Mouse (Mus musculus): ENCODE measurements around the gene Pde11a. TPM values are rescaled to one million over a fixed set of nuclear protein-coding genes. Genes with fewer than 3 reads are reported as not detected.

The Pde11a gene
- polyA plus RNA-seq, 1 experiment from 2014 or later = 0.89 TPM

DNA sequence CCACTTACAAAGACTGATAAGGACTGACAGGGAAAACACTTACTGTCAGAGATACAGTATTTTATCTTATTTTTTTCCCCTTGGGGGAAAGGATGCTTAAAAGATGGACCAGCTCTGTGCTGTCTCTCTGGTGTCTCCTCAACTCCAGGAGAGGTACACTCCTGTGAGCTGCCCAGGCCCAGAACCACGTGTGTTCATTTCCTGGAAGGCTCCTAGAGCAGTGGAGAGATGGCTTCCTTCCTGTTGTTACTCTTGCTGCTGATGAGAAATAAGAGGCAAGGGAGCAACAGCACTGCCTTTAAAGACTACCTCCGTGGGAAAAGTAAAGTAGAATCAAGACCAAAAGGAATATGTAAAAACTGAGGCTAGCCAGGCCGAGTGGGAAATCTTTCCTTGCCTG lies 205.6 kb downstream of the Pde11a start:
- H3K27me3 ChIP-seq (ENCODE audit: insufficient read depth, low read length) = no peaks in the 10 kb centered on the region
- H3K4me2 ChIP-seq (ENCODE audit: low read length) = no peak overlapping the region
- 54% methylated on average over 3 of the region's 3 CpGs for WGBS
- no peak overlapping the region for H3K4me3 ChIP-seq (replicated peaks; ENCODE audit: low read depth, low read length)
- no peak overlapping the region for H3K27ac ChIP-seq
- no peak for DNase-seq (ENCODE audit: low spot score)
- H3K9ac ChIP-seq (ENCODE audit: low read depth, low read length) = no peak overlapping the region
- no peak for TF ChIP-seq CTCF (IDR thresholded peaks at IDR 0.05; ENCODE audit: low read depth)
- no peak for ATAC-seq (replicated peaks; ENCODE audit: low FRiP score, low read depth)
- H3K4me1 ChIP-seq (replicated peaks; ENCODE audit: insufficient read depth, low read length) = no peaks in the 10 kb centered on the region
- H3K9me3 ChIP-seq (replicated peaks; ENCODE audit: low read length) = no peaks in the 10 kb centered on the region
- H3K36me3 ChIP-seq (ENCODE audit: insufficient read depth, low read length) = no peaks in the 10 kb centered on the region

- Histone ChIP-seq H3K27me3 (ENCODE audit: insufficient read depth, low read length) (no peaks in the 10 kb centered on the region), H3K4me1 (replicated peaks; ENCODE audit: insufficient read depth, low read length) (no peaks in the 10 kb centered on the region), H3K9me3 (replicated peaks; ENCODE audit: low read length) (no peaks in the 10 kb centered on the region), H3K27ac (no peak overlapping the region), H3K4me2 (ENCODE audit: low read length) (no peak overlapping the region), H3K36me3 (ENCODE audit: insufficient read depth, low read length) (no peaks in the 10 kb centered on the region), H3K9ac (ENCODE audit: low read depth, low read length) (no peak overlapping the region), H3K4me3 (replicated peaks; ENCODE audit: low read depth, low read length) (no peak overlapping the region)
- ATAC-seq (replicated peaks; ENCODE audit: low FRiP score, low read depth) (no peak), DNase-seq (ENCODE audit: low spot score) (no peak)
- no peak for TF ChIP-seq CTCF (IDR thresholded peaks at IDR 0.05; ENCODE audit: low read depth)
- WGBS = 40% methylated on average over 12 of the region's 12 CpGs
These were observed 208.5 kb downstream of the Pde11a start for GRCm38 (mm10) chr2:76129933-76130627.

DNA sequence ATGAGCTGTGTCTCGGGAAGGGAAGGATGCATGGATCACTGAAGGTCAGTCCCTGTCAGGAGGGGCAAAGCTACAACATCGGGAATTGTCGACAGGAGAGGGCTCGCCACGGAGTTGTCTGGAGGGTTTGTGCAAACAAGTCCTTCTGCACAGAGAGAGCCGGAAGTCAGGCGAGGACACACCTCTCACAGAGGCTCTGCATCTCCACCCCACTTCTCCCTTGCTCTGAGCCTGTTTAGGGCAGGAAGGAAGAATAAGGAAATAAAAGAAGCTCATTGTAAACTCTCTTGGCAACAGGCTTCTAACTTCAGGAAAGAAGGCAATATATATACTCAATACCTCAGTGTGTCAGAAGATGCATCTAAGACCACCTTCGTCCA lies 209.5 kb downstream of the Pde11a start:
- Histone ChIP-seq H3K4me3 (replicated peaks; ENCODE audit: low read depth, low read length) (no peak overlapping the region), H3K4me2 (ENCODE audit: low read length) (peak overlapping the region; percentile 33; the same call in 1 of the 2 replicates), H3K4me1 (replicated peaks; ENCODE audit: insufficient read depth, low read length) (no peaks in the 10 kb centered on the region), H3K9ac (ENCODE audit: low read depth, low read length) (no peak overlapping the region), H3K36me3 (ENCODE audit: insufficient read depth, low read length) (no peaks in the 10 kb centered on the region), H3K27me3 (ENCODE audit: insufficient read depth, low read length) (no peaks in the 10 kb centered on the region), H3K27ac (no peak overlapping the region), H3K9me3 (replicated peaks; ENCODE audit: low read length) (no peaks in the 10 kb centered on the region)
- WGBS = 24% methylated on average over 8 of the region's 8 CpGs
- DNase-seq (ENCODE audit: low spot score) (no peak), ATAC-seq (replicated peaks; ENCODE audit: low FRiP score, low read depth) (no peak)
- TF ChIP-seq CTCF (IDR thresholded peaks at IDR 0.05; ENCODE audit: low read depth) = no peak

GRCm38 (mm10) chr2:76128105-76129057 lies 210.2 kb downstream of the Pde11a start:
- no peak overlapping the region for H3K4me3 ChIP-seq (replicated peaks; ENCODE audit: low read depth, low read length)
- no peak for ATAC-seq (replicated peaks; ENCODE audit: low FRiP score, low read depth)

GRCm38 (mm10) chr2:76126651-76127050 lies 211.9 kb downstream of the Pde11a start:
- Histone ChIP-seq H3K36me3 (ENCODE audit: insufficient read depth, low read length) (no peaks in the 10 kb centered on the region), H3K4me3 (replicated peaks; ENCODE audit: low read depth, low read length) (no peak overlapping the region), H3K27me3 (ENCODE audit: insufficient read depth, low read length) (no peaks in the 10 kb centered on the region), H3K9me3 (replicated peaks; ENCODE audit: low read length) (no peaks in the 10 kb centered on the region), H3K4me1 (replicated peaks; ENCODE audit: insufficient read depth, low read length) (no peaks in the 10 kb centered on the region), H3K9ac (ENCODE audit: low read depth, low read length) (no peak overlapping the region), H3K27ac (no peak overlapping the region), H3K4me2 (ENCODE audit: low read length) (no peak overlapping the region)
- ATAC-seq (replicated peaks; ENCODE audit: low FRiP score, low read depth) (no peak), DNase-seq (ENCODE audit: low spot score) (no peak)
- 88% methylated on average over 6 of the region's 6 CpGs for WGBS
- no peak for TF ChIP-seq CTCF (IDR thresholded peaks at IDR 0.05; ENCODE audit: low read depth)

More at GRCm38 (mm10) chr2:76128105-76129057, 210.2 kb downstream of the Pde11a start:
- peak; percentile 71 for TF ChIP-seq CTCF (IDR thresholded peaks at IDR 0.05; ENCODE audit: low read depth)
- Histone ChIP-seq H3K27me3 (ENCODE audit: insufficient read depth, low read length) (no peaks in the 10 kb centered on the region), H3K36me3 (ENCODE audit: insufficient read depth, low read length) (no peaks in the 10 kb centered on the region), H3K4me2 (ENCODE audit: low read length) (peak overlapping the region; percentile 33; the same call in 1 of the 2 replicates), H3K9me3 (replicated peaks; ENCODE audit: low read length) (no peaks in the 10 kb centered on the region), H3K27ac (no peak overlapping the region), H3K4me1 (replicated peaks; ENCODE audit: insufficient read depth, low read length) (no peaks in the 10 kb centered on the region), H3K9ac (ENCODE audit: low read depth, low read length) (no peak overlapping the region)
- peak; percentile 80 for DNase-seq (ENCODE audit: low spot score)
- 35% methylated on average over 9 of the region's 9 CpGs for WGBS

DNA sequence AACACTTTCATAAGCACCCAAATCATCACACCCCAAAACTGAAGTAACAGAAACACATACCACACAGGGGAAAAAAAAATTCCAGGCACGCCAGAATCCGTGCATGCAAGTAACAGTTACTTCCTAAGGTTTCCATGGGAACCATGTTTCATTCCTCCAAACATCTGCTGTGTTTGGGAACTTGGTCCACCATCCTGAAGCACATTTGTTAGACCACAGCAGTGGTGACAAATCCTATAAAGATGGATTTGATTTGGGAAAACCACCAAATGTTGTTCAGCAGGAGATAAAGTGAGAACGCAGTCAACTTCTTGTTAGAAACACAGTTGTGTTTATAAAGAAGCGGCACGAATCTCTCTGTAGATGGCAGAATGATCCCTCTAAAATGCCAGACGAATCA lies 213.8 kb downstream of the Pde11a start:
- Histone ChIP-seq H3K27ac (no peak overlapping the region), H3K9me3 (replicated peaks; ENCODE audit: low read length) (no peaks in the 10 kb centered on the region), H3K4me2 (ENCODE audit: low read length) (no peak overlapping the region), H3K9ac (ENCODE audit: low read depth, low read length) (no peak overlapping the region), H3K27me3 (ENCODE audit: insufficient read depth, low read length) (no peaks in the 10 kb centered on the region), H3K4me1 (replicated peaks; ENCODE audit: insufficient read depth, low read length) (no peaks in the 10 kb centered on the region), H3K36me3 (ENCODE audit: insufficient read depth, low read length) (no peaks in the 10 kb centered on the region), H3K4me3 (replicated peaks; ENCODE audit: low read depth, low read length) (no peak overlapping the region)
- no peak for TF ChIP-seq CTCF (IDR thresholded peaks at IDR 0.05; ENCODE audit: low read depth)
- WGBS = 78% methylated on average over 6 of the region's 6 CpGs
- ATAC-seq (replicated peaks; ENCODE audit: low FRiP score, low read depth) = no peak
- no peak for DNase-seq (ENCODE audit: low spot score)
